Mouse (Mus musculus) spleen, adult 2 months (tissue): Measurements from ENCODE around the gene Pacs2. TPM values are rescaled to one million over a fixed set of nuclear protein-coding genes. Genes with fewer than 3 reads are reported as not detected.

Source experiments
- DNase-seq, 2 experiments: peaks; one replicate each; pipeline versions ENCODE4 v3.0.0 to v3.0.0-alpha.2; 2012 to 2021; ENCODE audit warnings: low spot score in 2 of 2, low read depth in 1 of 2
- H3K27ac ChIP-seq: fragments of 200-500 bp; 2 replicates; pipeline ENCODE4 v1.5.1; 2012; ENCODE audit warnings: low read length, inconsistent platforms; ENCODE audit not compliant: insufficient read depth
- H3K27me3 ChIP-seq: fragments of 200-500 bp; 2 replicates; pipeline ENCODE4 v1.6.1; 2012; ENCODE audit warnings: mild to moderate bottlenecking, moderate library complexity, low read length, inconsistent platforms; ENCODE audit not compliant: control insufficient read depth, insufficient read depth
- H3K36me3 ChIP-seq: fragments of 200-500 bp; 2 replicates; pipeline ENCODE4 v1.6.1; 2012; ENCODE audit warnings: mild to moderate bottlenecking, low read length, inconsistent platforms; ENCODE audit not compliant: control insufficient read depth, insufficient read depth
- H3K4me1 ChIP-seq: fragments of 200-500 bp; 2 replicates; pipeline ENCODE4 v1.6.1; 2011; ENCODE audit warnings: inconsistent platforms; ENCODE audit not compliant: control insufficient read depth, insufficient read depth, insufficient read length
- H3K4me3 ChIP-seq: fragments of 200-500 bp; 2 replicates; pipeline ENCODE4 v1.5.1; 2011; ENCODE audit warnings: mild to moderate bottlenecking, inconsistent platforms; ENCODE audit not compliant: insufficient read depth, insufficient read length; ENCODE audit errors: extremely low read depth
- CTCF ChIP-seq: fragments of 200-500 bp; IDR thresholded peaks from 2 replicates; pipeline ENCODE4 v1.5.1; 2011; ENCODE audit warnings: mild to moderate bottlenecking, inconsistent platforms; ENCODE audit not compliant: insufficient read depth, insufficient read length, insufficient replicate concordance; ENCODE audit errors: extremely low read depth
- POLR2A ChIP-seq: fragments of 200-500 bp; IDR thresholded peaks from 2 replicates; pipeline ENCODE4 v1.6.1; 2011; ENCODE audit warnings: low read depth, low read length, inconsistent platforms
- WGBS: fragments of 180-500 bp; shearing (Covaris S2); methylation state at CpG from one replicate; pipeline ENCODE4 v1.1.7; 2018; 5-methylcytosine and 5-hydroxymethylcytosine counted together
- polyA plus RNA-seq: library from polyadenylated mRNA; depleted of rRNA; stranded (reverse); fragments of >200 nt; gene quantifications from 2 replicates; pipeline ENCODE4 v1.2.3, GENCODE M21; 2012

Pacs2 gene
- polyA plus RNA-seq, 1 experiment = 29.1 TPM

- H3K4me3 ChIP-seq = peak overlapping the region; percentile 84; the same call in 1 of the 2 replicates
- H3K36me3 ChIP-seq = peaks cover 15% of the 10 kb centered on the region
- DNase-seq = no peak
- no peak overlapping the region; the same call in 1 of the 2 replicates for H3K27ac ChIP-seq
- 78% methylated on average over 12 of the region's 12 CpGs for WGBS
- H3K27me3 ChIP-seq = no peaks in the 10 kb centered on the region
- TF ChIP-seq CTCF (no peak), POLR2A (no peak)
- H3K4me1 ChIP-seq = no peaks in the 10 kb centered on the region
Observed at GRCm38 (mm10) chr12:112977156-112977555, 37.2 kb upstream of the Pacs2 start.

- 100% methylated on average over 2 of the region's 2 CpGs for WGBS
- H3K27ac ChIP-seq = no peak overlapping the region
- no peaks in the 10 kb centered on the region for H3K27me3 ChIP-seq
- no peak for DNase-seq
- no peak for TF ChIP-seq POLR2A
- no peak for TF ChIP-seq CTCF
- H3K4me1 ChIP-seq = no peaks in the 10 kb centered on the region
- peaks cover 24% of the 10 kb centered on the region; the same call in 1 of the 2 replicates for H3K36me3 ChIP-seq
- H3K4me3 ChIP-seq = no peak overlapping the region
Observed at GRCm38 (mm10) chr12:112982031-112982430, 32.3 kb upstream of the Pacs2 start.

- Histone ChIP-seq H3K4me3 (no peak overlapping the region), H3K36me3 (peaks cover 23% of the 10 kb centered on the region; the same call in 1 of the 2 replicates), H3K27ac (no peak overlapping the region), H3K4me1 (no peaks in the 10 kb centered on the region), H3K27me3 (no peaks in the 10 kb centered on the region)
- DNase-seq = peak in 1 of 2 experiments; percentile 18
- TF ChIP-seq POLR2A (no peak), CTCF (peak; percentile 27; the same call in 1 of the 2 replicates)
- WGBS = 94% methylated on average over 6 of the region's 6 CpGs
Observed at GRCm38 (mm10) chr12:112985346-112985745, 29.0 kb upstream of the Pacs2 start.

GRCm38 (mm10) chr12:112987877-112988276, 26.4 kb upstream of the Pacs2 start:
- WGBS = 81% methylated on average over 6 of the region's 6 CpGs
- no peak overlapping the region for H3K27ac ChIP-seq
- H3K4me3 ChIP-seq = no peak overlapping the region
- peak in 1 of 2 experiments; percentile 35 for DNase-seq
- peak; percentile 24; the same call in 1 of the 2 replicates for TF ChIP-seq CTCF
- TF ChIP-seq POLR2A = no peak
- H3K27me3 ChIP-seq = no peaks in the 10 kb centered on the region
- peaks cover 21% of the 10 kb centered on the region for H3K36me3 ChIP-seq
- H3K4me1 ChIP-seq = no peaks in the 10 kb centered on the region; the same call in 1 of the 2 replicates

- no peak for DNase-seq
- TF ChIP-seq CTCF (no peak), POLR2A (no peak)
- Histone ChIP-seq H3K27me3 (no peaks in the 10 kb centered on the region), H3K36me3 (peaks cover 16% of the 10 kb centered on the region), H3K4me3 (no peak overlapping the region), H3K27ac (no peak overlapping the region), H3K4me1 (peaks cover 6% of the 10 kb centered on the region; the same call in 1 of the 2 replicates)
- whole genome bisulfite sequencing = 71% methylated on average over 5 of the region's 5 CpGs
Observed at GRCm38 (mm10) chr12:112990706-112991405, 23.5 kb upstream of the Pacs2 start.

- TF ChIP-seq CTCF (no peak), POLR2A (no peak)
- Histone ChIP-seq H3K27me3 (no peaks in the 10 kb centered on the region), H3K27ac (no peak overlapping the region), H3K4me3 (no peak overlapping the region), H3K4me1 (peaks cover 6% of the 10 kb centered on the region; the same call in 1 of the 2 replicates), H3K36me3 (peaks cover 13% of the 10 kb centered on the region)
- 50% methylated on average over 2 of the region's 2 CpGs for WGBS
- no peak for DNase-seq
Observed at GRCm38 (mm10) chr12:112991444-112991843, 22.9 kb upstream of the Pacs2 start.

- 20% methylated on average over 4 of the region's 4 CpGs for WGBS
- Histone ChIP-seq H3K36me3 (peaks cover 3% of the 10 kb centered on the region), H3K27me3 (no peaks in the 10 kb centered on the region), H3K4me3 (no peak overlapping the region), H3K27ac (no peak overlapping the region), H3K4me1 (peaks cover 12% of the 10 kb centered on the region; the same call in 1 of the 2 replicates)
- DNase-seq = peak in 1 of 2 experiments; percentile 18
- no peak for TF ChIP-seq CTCF
- no peak for TF ChIP-seq POLR2A
Observed at GRCm38 (mm10) chr12:112994153-112994552, 20.2 kb upstream of the Pacs2 start.
